Mouse (Mus musculus) 3T3-L1 (cell line): Measurements from ENCODE around the gene Gm28510.
"Not testable (repeated sequence)": the region's sequence is repeated elsewhere in the genome, so short reads cannot be mapped to it uniquely, and the experiment has no call there.

Source experiments
- DNase-seq: peaks from one replicate; pipeline ENCODE4 v3.0.0-alpha.2; 2015; ENCODE audit warnings: low read depth, low spot score

The Gm28510 gene

GRCm38 (mm10) chrY:10412437-10412836 lies at the start of gene Gm28510:
Gm28510 (plus strand) TSS chrY:10412737.
- DNase-seq, result not testable (repeated sequence)
